Mouse (Mus musculus) adrenal gland, adult 8-10 months (tissue): ENCODE results near the gene Pitpnm1. TPM values are rescaled to one million over a fixed set of nuclear protein-coding genes. Genes with fewer than 3 reads are reported as not detected.

ENCODE experiments used
- DNase-seq: peaks from one replicate; pipeline ENCODE4 v3.0.0; 2022
- total RNA-seq, 4 experiments: library from RNA; stranded (reverse); gene quantifications; 2 replicates each; pipeline ENCODE4 v1.2.4; 2022

The Pitpnm1 gene
- total RNA-seq, 4 experiments from 2014 or later = 57.1 to 119 (median 84.1) TPM

GRCm38 (mm10) chr19:4095802-4096201 is 4.0 kb upstream of the Pitpnm1 start:
- no peak for DNase-seq

- peak; percentile 99 for DNase-seq
These were observed 3.0 kb upstream of the Pitpnm1 start, which contains the start of gene Cdk2ap2 for GRCm38 (mm10) chr19:4096642-4097440. TSS of gene Cdk2ap2 (plus strand) at chr19:4097182.

DNA sequence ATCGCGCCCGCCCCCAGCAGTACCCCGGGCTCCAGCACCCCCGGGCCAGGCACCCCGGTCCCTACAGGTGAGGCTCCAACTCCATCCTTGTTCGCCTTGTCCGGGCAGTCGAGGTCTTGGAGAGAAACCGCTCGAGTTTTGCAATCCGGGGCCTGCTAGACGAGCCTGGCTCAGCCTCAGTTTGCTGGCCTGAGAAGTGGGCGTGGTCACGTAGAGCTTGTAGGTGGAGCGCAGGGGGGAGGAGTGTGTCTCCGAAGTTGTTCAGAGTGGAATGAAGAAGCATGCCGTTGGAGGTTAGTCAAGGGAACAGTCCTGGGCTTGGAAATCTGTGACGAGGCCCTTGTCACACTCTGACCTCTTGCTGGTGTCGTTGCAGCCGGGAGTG is 2.4 kb upstream of the Pitpnm1 start:
- peak; percentile 87 for DNase-seq

- peak; percentile 54 for DNase-seq
These were observed 1.4 kb upstream of the Pitpnm1 start for GRCm38 (mm10) chr19:4098426-4098825.

DNA sequence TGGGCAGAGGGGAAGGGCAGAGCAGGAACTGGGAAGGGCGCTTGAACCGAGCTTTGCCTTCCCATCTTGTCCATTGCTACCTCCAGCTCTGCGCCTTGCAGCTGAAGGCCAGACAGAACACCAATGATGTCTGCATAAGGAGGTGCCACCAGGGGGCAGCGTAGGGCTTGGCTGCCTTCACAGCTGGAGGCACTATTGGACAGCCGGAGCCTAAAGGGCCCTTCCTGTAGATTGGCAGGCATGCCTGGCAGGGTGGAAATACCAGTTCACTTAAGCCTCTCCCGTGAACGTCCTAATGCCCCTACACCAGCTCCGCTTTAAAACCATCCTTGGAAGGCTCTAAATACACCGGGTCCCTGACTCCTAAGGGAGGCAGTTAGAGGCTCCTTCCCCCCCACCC is 742 bp upstream of the Pitpnm1 start:
- DNase-seq = peak; percentile 91

DNA sequence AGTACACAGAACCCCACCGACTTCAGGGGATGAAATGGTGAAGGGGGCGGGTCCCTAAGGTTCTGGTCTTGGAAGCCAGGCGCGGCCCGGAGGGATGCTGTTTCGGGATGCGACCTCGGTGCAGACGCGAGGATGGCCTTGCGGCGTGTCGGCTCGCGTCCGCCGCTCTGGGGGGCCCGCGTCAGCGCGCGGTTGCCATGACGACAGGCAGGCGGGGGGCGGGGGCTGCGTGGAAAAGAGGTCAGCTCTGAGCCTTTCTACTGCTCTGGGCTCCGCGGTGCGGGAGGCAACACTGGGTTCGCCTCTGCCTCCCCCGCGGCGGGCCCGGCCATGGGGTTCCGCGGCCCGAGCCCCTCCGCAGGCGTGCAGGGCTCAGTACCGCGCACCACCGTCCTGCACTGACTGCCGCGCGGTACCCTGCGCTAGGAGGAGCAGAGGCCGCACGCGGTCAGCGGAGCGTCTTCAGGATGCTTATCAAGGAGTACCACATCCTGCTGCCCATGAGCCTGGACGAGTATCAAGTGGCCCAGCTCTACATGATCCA is 992 bp downstream of the Pitpnm1 start:
- DNase-seq = peak; percentile 68

DNA sequence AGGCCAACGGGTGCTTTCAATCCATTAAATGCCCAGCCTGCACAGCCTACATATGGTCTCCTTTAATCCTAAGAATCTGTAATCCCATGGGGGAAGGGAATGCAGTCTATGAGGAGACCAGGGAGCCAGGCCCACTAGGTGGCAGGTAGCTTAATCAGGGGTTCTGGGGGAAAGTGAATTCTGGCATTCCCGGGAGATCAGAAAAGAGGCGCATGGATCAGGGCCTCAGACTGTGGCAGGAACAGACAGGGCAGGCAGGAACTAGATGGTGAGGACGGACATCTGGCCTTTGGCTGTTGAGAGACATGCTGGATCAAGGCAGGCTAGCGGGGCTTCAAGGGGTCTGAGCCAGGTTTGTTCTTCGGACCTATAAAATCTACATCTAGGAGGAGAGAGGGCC is 1.7 kb downstream of the Pitpnm1 start:
- DNase-seq = no peak

GRCm38 (mm10) chr19:4102049-4102448 is 2.3 kb downstream of the Pitpnm1 start:
- no peak for DNase-seq

- no peak for DNase-seq
These were observed 2.8 kb downstream of the Pitpnm1 start for GRCm38 (mm10) chr19:4102626-4103025.

GRCm38 (mm10) chr19:4103294-4103693 is 3.5 kb downstream of the Pitpnm1 start:
- no peak for DNase-seq

- no peak for DNase-seq
These were observed 4.0 kb downstream of the Pitpnm1 start for GRCm38 (mm10) chr19:4103792-4104191.

DNA sequence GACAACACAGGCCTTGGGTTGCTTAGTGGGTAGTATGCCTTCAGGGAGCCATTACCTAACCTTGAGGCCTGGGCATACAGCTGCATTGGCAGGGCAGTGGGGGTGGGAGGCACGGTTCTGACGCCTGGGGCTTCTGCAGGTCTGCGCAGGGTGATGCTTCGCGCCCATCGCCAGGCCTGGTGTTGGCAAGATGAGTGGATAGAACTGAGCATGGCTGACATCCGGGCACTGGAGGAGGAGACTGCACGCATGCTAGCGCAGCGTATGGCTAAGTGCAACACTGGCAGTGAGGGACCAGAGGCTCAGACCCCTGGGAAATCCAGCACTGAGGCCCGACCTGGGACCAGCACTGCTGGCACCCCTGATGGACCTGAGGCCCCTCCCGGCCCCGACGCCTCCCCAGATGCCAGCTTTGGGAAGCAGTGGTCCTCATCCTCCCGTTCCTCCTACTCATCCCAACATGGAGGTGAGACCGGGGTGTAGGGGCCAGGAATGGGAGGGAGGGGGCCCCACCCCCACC is 4.9 kb downstream of the Pitpnm1 start:
- no peak for DNase-seq

DNA sequence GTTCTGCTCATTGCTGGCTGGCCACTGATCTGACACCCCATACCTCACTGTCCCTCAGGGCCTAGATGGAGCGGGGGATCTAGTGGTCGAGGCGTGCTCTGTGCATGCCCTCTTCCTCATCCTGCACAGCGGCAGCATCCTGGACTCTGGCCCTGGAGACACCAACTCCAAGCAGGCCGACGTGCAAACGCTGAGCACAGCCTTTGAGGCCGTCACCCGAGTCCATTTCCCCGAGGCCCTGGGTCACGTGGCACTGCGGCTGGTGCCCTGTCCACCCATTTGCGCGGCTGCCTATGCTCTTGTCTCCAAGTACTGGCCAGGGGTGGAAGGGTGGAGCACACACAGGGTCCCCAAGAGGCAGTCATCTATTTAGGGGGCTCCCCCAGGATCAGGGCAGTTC is 6.9 kb downstream of the Pitpnm1 start:
- no peak for DNase-seq

DNA sequence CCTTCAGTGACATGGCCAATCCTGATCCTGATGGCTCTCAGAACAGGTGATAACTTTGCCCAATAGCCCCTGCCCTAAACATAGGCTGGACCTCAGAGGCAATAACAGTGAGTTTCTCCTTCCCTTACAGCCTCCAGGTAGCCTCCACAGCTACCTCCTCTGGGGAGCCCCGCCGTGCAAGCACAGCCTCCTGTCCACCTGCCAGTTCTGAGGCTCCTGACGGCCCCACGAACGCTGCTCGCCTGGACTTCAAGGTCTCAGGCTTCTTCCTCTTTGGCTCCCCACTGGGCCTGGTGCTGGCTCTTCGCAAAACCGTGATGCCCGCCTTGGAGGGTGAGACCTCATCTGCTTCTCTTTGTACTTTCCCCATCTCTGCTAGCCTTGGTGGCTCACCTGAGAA is 8.7 kb downstream of the Pitpnm1 start:
- DNase-seq = no peak

DNA sequence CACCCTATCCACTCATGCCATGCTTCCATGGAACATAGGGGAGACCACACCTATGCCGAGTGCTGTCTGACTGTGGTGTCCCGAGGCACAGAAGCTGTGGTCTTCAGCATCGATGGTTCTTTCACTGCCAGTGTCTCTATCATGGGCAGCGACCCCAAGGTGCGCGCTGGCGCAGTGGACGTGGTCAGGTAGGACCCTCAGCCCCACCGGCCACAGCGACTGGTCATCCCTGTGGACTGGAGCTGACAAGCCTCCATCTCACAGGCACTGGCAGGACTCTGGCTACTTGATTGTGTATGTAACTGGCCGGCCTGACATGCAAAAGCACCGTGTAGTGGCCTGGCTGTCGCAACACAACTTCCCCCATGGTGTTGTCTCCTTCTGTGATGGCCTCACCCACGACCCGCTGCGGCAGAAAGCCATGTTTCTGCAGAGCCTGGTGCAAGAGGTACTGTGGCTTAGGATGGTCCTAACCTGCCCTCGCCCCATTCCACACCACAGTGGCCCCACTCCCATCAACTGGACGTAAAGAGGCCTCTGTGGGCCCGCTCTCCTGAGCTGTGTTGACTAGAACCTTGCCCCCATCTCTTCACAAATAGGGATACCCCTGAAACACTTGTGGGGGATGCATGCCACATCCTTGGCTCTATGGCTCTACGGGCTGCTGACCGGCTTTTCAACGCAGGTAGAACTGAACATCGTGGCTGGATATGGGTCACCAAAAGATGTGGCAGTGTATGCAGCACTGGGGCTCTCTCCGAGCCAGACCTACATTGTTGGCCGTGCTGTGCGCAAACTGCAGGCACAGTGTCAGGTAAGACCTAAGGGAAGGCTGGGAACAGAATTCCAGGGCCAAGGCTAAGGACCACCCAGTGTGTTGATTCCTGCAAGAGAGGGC is 12.5 kb downstream of the Pitpnm1 start:
- no peak for DNase-seq

GRCm38 (mm10) chr19:4113186-4113805 is 13.5 kb downstream of the Pitpnm1 start:
- peak; percentile 97 for DNase-seq

DNA sequence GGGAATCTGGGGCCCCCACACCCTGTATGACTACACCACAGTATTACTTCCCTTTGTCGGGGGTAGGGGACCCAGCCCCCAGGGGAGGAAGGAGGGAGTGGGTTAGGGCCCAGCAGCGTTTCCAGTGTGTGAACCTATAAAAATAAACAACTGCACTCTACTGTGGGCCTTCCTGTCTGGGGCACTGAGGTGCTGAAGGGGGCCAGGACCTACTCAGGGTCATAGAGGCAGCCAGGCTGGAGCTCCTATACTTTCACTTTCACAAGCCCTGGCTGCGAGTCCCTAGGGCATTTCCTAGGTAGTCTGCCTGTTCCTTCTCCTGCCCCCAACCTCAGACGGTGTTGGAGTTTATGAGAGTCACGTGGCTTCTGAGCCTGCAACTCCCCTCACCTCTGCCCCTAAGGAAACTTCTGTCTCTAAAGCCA is 14.0 kb downstream of the Pitpnm1 start:
- DNase-seq = peak; percentile 59

GRCm38 (mm10) chr19:4114551-4114950 is 14.8 kb downstream of the Pitpnm1 start:
- DNase-seq = no peak

- DNase-seq = no peak
These were observed 15.3 kb downstream of the Pitpnm1 start for GRCm38 (mm10) chr19:4115144-4115543.

DNA sequence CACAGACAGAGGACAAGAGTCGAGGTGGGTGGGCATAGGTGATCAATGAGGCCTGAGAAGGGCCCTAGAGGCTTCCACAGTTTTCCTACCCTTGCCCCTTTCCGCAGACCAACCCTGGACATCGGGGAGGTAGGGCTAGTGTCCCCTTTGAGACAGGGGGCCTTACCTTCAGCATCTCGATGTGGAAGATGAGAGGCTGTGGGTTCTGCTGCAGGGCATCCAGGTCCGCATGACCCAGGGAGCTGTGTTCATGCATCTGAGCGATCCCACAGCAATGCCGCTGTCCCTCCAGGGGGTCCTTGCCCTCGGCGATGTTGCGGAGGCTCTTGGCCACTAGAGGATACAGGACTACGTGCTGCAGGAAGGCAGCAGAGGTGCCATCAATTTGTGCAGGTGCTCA is 16.0 kb downstream of the Pitpnm1 start:
- DNase-seq = no peak

GRCm38 (mm10) chr19:4117006-4117405 is 17.2 kb downstream of the Pitpnm1 start:
- DNase-seq = no peak

DNA sequence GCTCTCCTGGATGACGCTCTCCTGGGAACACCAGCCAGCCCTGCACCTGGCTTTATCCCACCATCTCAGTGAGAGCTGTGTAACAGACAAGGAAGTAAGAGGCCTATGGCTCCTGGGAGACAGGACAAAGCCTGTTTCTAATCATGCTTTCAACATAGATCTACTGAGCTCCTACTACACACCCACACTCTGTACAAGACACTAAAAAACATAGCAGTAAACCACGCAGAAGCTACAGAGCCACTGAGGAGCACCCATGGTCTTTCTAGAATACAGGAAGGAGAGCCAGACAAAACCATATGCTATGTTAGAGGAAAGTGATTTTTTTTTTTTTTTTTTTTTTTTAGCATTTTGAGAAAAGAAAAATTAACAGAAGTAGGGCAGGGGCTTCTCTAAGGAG is 18.6 kb downstream of the Pitpnm1 start:
- no peak for DNase-seq
